Mouse (Mus musculus) 3T3-L1 (cell line): ENCODE results near the gene Mrpl49.

Experiments
- DNase-seq: peaks from one replicate; pipeline ENCODE4 v3.0.0-alpha.2; 2015; ENCODE audit warnings: low read depth, low spot score

Gene Mrpl49

DNA sequence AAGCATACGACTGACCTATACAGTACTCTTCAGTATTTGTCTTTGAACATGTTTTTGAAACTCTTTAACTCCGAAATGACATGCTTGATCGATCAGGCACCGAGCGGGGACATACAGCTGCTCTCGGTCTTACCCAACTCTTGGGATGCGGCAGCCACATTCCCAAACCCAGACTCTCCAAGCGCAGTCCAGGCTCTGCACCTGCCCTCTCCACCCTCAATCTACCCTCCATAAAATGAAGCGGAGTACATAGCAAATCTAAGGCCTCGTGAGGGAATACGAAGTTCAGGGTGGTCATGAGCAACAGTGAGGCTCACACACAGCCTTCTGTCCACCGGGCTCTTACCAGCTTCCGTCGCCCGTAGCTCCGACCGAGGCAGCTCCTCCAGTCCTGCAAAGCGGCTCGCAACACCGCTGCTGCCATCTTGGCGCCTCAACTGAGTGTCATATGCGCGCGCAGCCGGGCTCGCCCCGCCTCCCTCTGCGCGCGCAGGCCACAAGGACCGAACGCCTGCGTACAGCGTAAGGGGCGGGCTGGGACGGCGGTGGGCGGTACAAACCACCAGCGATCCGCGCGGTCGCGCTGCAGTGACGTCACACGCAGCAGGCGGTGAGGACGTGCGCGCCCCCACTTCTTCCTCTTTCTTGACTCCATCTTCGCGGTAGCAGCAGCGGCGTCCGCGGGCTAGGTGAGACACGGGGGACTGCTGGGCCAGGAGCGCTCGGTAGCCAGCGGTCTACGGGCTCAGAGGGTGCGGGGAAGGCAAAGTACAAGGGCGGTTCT, at the start of gene Mrpl49, which contains the start of gene Fau:
Gene Mrpl49 (minus strand): TSS at position 473 of the 784 bp plus-strand sequence.
Gene Fau (plus strand): TSS at position 532 of the 784 bp plus-strand sequence.
- DNase-seq: peak; percentile 97

DNA sequence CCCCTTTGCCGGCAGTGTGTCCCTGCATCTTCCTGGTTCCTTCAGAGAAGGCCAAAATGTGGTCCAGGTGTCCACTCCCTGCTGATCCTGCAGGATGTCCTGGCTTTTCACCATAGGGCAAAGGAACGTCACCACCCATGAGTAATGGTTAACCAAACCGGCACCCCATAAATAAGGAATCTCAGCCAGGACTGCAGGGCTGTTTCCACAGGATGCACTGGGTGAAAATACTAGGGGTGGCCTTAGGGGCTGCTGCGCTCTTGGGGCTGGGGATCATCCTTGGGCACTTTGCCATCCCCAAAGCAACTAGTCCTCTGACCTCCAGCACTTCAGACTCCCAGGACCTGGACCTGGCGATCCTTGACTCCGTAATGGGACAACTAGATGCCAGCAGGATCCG, 48.0 kb upstream of the Mrpl49 start, which contains the start of gene Naaladl1:
Gene Naaladl1 (plus strand): TSS at position 197 of the 400 bp plus-strand sequence.
- no peak for DNase-seq

DNA sequence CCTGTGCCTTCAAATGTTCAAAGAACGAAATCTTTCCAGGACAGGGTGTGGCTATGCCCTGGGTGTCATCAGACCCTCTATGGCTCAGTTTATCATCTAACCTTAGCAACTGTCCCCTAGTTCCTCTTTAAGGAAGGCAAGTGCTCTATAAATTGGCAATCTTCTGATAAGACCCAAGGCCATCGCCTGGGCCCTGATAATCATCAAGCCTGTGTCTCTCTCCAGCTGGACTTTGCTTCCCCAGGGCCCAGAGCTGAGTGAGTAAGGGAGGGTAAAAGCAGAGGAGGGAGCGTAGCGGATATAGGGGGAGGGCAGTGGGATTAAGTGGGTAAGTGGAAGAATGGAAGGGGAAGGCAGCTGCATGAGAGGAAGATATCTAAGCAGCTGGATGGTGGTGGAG, 46.9 kb upstream of the Mrpl49 start:
- no peak for DNase-seq

DNA sequence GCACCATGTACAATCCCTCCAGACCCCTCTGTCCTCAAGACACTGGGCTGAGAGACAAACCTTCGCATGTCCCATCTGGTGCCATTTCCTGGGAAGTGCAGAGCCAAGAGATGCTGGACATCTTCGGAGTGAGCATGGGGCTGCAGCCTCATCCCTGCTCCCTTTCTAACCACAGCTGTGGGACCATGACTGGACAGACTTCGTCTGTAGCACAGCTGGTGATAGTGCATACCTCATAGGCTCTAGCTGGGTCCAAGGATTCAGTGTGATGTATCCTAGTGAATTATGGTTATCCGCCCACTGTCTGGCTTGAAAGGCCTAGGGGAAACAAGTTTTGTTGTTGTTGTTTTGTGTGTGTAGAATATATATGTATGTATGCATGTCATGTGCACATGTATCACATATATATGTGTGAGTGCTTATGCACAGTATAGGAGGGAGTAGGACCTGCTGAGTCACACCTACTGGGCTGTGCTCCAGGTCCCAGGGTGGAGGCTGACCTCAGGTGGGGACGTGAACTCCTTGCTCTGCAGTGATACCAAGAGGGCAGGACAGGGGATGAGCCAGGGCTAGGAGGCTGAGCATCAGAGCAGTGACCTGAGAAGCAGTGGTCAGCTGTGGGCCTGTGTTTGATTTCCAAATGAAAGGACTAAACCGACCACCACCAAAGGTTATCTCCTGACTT, 44.7 kb upstream of the Mrpl49 start:
- no peak for DNase-seq

DNA sequence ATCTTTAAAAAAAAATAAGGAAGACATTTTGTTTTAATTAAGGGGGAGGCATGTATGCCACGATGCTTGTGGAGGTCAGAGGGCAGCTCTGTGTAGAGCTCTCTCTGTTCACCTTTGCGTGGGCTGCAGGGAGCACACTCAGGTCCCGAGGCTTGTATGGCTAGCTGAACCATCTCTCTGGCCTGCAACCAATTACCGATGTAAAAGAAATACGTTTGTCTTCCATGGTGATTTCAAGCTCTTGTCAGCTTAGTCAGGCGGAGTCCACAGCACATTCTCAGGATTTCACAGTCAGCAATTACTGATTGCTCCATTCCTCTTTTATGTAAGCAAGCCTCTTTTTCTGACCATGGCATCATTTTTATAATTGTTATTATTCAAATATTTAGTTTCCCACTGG, 43.6 kb upstream of the Mrpl49 start:
- DNase-seq: no peak

DNA sequence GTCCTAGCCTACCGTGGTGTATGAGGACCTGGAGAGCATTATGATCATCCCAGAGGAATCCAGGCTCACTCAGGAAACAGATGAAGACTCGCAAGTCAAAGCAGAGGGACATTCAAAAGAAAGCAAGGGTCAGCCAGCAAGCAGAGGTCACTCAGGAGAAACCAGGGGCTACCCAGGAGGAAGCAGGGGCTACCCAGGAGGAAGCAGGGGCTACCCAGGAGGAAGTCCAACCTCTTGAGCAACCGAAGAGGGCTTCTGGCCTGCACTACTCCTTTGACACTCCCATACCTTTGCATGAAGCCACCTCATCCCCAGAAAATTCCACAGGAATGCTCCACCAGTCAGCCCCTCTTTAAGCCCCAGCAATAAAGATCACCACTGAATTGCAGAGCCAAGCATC, 40.3 kb upstream of the Mrpl49 start:
- DNase-seq: no peak

DNA sequence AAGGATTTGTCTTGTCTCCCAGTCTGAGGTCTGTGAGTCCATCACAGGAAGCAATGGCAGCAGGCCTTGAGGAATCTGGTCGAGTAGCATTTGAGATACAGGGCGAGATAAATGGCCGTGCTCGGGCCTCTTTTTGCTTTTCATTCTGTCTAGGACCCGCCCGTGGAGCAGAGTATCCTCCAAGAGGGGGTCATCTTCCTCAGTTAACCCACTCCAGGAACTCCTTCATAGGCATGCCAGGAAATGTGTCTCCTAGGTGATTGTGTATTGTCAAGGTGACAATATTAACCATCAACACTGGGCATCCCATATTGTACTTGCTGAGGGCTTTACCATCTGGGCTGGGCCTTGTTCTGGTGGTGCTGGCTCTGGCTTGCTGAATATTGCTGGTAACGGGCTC, 36.5 kb upstream of the Mrpl49 start, which contains the start of gene AC131692.1:
Gene AC131692.1 (plus strand): TSS at position 301 of the 400 bp plus-strand sequence.
- no peak for DNase-seq

DNA sequence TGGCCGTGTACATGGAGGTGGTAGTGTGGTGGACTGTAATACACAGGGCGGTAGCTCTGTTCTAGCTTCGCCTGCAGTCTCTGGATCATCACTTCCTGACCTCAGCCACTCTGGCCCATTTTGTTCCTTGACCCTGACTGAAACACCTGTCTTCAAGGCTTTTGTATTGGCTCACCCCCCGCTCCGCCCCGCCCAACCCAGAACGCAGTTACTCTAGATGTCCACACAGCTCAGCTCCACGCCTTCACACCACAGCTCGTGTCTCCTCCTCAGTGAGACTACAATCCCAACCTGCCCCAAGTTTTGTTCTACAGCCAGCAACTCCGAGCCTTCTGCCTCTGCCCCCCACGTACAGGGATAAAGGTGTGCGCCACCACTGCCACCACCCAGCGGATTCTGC, 31.3 kb upstream of the Mrpl49 start:
- no peak for DNase-seq

DNA sequence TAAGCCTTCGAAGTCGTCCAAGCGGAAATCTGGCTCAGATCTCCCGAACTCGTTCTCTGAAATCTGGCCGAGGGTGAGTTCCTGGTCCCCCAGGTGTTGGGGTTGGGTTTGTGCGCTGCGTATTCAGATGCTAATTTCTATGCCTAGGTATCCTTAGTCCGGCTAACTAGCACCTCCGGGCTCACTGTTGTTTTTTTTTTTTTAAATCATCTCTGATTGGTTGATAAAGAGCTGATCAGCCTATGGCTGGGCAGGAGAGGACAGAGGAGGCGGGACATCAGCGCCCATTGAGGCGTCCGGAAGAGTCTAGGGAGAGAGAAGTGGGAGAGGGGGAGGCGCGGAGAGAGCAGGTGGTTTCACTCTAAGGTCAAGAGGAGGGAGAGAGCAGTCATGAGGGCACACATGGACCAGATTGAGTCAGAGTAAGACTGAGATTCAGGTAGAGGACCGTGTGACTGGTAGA, 27.9 kb upstream of the Mrpl49 start:
- peak; percentile 92 for DNase-seq

DNA sequence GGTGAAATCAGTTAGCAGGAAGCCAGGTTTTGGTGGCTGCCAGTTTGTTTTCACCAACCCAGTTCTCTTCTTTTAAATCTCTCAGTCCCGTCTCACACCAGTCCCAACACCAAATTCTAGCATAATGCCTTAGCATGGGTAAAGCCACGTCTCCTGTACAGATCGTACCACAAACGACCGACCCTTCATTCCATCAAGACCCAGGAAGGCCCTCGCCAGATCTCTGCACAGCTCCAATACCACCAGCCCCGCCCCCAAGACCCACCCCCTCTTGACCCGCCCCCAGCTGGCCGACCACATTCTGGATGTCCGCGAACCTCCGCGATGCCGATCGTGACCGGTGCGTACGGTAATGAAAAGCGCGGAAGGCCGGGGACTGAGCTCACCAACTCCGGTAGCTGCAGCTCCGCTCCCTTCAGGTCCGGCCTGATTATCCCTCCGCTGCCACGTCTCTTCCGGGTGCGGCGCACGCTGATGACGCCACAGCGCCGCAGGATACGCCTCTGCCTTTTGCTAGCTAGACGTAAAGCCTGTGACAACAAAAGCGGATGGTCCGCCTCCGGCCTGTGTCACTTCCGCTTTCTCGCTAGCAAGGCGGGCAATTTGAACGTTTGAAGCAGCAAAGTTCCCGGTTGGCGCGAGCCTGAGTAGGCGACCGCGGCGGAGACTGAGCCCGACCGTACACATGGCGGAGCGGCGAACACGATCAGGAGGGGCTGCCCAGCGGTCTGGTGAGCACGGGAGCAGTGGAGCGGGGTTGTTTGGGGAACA, 27.1 kb upstream of the Mrpl49 start, which contains the start of the genes Zfpl1 and Cdca5:
Gene Zfpl1 (minus strand): TSS at position 479 of the 771 bp plus-strand sequence.
Gene Cdca5 (plus strand): TSS at position 506 of the 771 bp plus-strand sequence.
- DNase-seq: peak; percentile 99

DNA sequence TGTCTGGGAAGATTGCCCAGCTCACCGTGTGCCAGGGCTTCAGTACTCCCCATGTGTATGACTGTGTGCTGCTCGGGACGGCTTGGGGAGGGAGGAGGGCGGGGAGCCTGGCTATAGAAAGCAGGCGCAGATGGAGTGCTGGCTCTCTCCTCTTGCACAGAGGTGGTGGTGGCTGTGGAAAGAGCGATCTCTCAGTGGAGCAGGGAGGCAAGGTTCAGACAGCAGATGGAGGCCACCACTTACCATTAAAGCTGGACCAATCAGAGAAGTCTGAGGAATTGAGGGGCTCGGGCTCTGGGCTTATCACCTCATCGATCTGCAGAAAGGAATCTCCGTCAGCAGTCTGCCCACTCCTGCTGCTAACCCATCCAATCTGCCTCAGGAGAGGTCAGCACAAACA, 24.6 kb upstream of the Mrpl49 start, which contains the start of gene Gm28374:
Gene Gm28374 (minus strand): TSS at position 101 of the 400 bp plus-strand sequence.
- DNase-seq: no peak

DNA sequence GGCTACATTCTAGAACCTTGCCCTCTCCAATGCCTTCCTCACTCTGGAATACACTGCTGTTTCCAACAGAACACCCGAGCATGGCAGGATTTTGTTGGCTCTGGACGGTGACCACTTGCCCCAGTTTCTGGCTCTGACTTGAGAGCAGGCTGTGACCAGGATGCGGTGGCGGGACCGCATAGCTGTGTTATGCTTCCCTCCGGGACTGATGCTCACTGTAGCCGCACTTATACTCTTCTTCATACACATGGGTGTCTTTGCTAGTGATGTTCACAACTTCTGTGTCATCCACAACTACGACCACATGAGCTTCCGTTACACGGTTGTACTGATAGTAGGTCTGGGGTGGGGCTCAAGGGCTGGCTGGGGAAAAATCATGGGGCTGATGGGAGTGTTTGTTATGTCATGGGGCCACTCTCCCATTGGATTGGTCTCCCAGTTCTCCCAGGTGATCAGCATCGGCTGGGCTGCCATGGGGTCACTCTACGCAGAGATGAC, 22.4 kb upstream of the Mrpl49 start, which contains the start of gene Tmem262:
Gene Tmem262 (plus strand): TSS at position 51 of the 498 bp plus-strand sequence.
- DNase-seq: no peak

DNA sequence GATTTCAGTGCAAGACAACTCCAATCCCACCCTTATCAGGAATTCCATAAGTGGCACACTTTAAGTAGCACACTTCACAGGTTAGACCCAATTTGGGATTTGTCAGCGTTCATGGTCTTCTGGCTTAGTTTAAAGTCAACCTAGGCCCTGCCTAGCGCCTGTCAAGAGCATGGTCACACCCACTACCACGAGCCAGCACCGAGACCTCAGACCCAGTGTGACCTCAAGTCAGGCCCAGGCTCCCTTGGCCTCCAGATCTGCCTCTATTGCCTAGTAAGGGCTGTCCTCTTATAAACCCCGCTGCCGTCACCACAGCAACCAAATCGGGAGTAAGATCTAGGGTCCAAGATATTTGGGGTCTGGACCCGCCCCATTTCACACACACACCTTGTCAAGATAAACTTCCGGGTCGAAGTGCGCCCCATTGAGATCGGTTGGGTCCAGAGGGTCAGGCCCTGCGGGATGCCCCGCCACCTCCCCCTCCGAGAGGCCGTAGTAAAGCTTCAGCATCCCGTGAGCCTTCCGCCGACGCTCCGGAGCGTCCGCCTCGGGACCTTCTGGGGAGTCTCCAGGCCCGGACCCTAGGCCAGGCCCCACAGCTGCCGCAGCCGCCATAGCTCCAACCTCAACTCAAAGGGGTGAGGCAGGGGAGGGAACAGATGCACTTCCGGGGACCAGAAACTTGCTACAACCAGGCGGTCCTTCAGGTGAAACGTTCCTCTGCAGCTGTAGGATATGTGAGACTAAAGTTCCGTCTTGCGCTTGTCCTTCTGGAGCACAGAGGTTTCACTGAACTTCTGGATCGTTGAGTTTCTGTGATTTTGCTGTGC, 19.2 kb upstream of the Mrpl49 start, which contains the start of gene Vps51:
Gene Vps51 (minus strand): TSS at position 668 of the 830 bp plus-strand sequence.
- DNase-seq: peak; percentile 98

DNA sequence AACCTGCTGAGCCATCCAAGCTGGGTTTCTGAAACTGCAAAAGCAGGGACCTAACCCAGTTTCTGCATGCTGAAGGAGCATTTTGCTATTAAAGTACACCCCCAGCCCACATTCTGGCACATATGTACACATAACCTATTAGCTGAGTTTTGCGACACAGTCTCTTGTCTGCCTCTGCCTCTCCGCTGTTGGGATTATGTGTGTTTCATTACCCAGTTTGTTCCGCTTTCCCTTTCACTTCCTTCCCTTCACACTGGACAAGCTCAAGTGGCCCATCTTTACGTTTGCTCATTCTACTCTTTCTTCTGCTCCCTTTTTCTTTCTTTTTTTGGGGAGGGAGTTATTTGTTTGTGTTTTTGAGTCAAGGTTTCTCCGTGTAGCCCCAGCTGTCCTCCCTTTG, 16.3 kb upstream of the Mrpl49 start:
- DNase-seq: no peak

DNA sequence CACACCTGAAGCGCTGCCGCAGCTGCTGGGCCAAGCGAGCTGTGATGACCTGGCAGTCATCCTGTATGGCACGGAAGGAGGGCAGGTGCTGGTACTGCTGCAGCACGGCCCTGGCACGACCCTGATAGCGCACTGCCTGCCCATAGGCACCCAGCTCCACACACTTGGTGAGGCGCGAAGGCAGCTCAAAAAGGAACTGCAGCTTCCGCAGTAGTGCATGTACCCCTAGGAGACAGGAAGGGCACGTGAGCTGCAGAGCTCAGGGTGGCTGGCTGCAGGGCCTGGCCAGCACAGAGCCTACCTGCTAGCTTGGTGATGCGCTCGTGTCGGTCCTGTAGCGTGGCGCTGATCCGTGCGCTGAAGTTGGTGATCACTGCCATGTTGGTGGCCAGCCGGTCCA, 13.7 kb upstream of the Mrpl49 start:
- DNase-seq: no peak

DNA sequence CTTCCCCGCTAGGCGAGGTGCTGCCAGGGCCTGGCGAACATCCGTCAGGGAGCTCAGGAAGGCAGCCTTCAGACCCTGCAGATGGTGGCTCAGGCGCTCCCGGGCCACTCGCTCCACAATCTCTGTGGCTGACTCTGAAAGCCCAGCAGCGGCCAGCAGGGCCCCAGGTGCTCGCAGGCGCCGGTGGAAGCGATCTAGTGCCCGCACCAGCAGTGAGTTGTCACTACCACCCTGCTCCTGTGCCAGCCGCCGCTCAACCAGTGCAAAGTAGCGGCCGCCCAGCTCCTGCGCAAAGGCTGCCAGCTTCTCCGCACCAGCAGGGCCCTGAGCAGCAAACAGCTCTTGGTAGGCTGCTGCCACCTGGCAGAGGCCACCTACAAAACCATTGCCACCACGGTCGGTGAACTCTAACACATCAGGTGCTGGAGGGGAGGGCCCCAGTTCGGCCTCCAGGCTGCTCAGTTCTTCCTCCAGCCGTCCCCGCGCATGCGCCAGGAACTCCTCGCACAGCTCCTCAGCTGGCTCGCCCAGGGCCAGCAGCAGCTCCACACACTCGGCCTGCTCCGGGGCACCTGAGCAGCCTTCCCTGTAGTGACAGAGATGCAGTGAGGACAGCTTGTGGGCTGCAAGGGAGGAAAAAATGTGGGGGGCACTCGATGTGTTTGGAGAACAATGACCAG, 13.1 kb upstream of the Mrpl49 start:
- DNase-seq: no peak

DNA sequence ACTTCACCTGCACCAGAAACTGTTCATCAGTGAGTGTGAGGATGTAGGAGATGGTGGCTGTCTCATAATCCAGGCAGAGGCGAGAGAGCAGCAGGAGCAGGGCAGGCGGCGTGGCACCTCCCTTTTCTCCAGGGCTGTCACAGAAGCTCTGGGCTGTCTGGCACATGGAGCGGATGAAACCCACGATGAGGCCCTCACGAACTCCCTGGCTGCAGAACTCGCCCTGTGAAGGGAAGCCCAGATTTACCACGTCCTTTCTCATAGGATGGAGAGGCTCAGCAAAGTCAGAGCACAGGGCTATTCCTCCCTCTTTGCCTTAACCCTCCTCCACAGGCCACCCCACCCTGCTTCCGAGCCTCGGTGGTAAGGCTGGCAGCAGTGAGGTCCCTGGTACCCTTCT, 12.3 kb upstream of the Mrpl49 start:
- DNase-seq: no peak

DNA sequence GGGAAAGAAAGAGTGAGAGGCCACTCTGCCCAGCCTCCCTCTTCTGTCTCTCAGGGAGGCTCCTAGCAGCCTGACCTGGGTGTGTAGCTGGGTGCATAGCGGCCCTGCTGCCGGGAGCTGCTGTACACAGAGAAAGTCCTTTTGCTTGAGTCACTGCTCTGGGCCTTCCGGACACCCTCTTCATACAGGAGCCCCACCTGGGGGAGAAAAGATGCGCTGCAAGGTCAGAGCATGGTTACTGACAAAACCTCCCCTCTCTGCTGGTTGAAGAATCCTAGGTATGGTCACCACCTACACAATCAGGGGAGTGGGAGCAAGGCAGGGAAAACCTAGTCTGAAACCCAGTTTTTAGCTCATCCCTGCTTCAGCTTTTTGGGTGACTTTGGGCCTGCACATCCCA, 11.4 kb upstream of the Mrpl49 start:
- peak; percentile 73 for DNase-seq

DNA sequence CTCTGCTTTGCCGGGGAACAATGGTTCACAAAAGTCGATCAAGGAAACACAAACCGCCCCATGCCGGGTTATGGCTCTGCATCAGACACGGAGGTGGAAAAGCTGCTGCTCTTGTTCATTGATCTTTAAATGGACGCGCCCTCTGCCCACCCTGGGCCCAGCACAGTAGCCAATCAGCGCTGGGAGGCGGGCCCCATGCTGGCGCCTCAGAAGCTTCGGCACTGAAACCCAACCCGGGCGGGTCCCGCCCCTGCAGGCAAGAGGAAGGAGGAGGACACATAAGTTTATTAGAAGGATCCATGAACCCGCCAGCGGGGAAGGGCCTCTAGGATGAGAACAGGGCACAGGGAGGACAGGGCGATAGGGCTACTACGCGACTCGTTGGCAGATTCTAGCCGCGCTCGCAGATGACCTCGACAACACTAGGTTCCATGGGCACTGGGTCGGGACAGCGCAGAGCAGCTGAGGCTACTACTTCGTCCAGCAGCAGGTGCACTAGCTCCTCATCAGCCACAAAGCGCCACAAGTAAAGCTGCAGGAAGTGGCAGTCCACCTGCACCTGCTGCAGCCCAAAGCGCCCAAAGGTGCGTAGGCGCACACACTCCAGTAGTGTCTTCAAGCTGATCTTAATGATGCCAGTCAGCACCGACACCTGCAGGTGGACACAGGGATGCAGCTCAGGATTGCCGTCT, 10.3 kb upstream of the Mrpl49 start, which contains the start of gene Tm7sf2:
Gene Tm7sf2 (minus strand): TSS at position 650 of the 692 bp plus-strand sequence.
- peak; percentile 84 for DNase-seq
